Mouse (Mus musculus): ENCODE data around the gene Thrb. TPM values are rescaled to one million over a fixed set of nuclear protein-coding genes. Genes with fewer than 3 reads are reported as not detected.

Gene Thrb
- polyA plus RNA-seq, 1 experiment: 0.05 TPM

- H3K4me3 ChIP-seq: no peak overlapping the region
Measured at GRCm38 (mm10) chr14:17894791-17895190, 234.7 kb downstream of the Thrb start.

GRCm38 (mm10) chr14:17899733-17900413 is 239.8 kb downstream of the Thrb start:
- Histone ChIP-seq H3K36me3 (ENCODE audit: control insufficient read depth, insufficient read depth) (no peaks in the 10 kb centered on the region), H3ac (ENCODE audit: control insufficient read depth, insufficient read length) (no peak overlapping the region), H3K79me2 (ENCODE audit: control insufficient read depth, insufficient read depth) (no peaks in the 10 kb centered on the region), H3K4me3 (no peak overlapping the region), H3K4me2 (ENCODE audit: low read depth) (no peak overlapping the region), H3K27me3 (ENCODE audit: control insufficient read depth, insufficient read depth, insufficient read length) (no peaks in the 10 kb centered on the region)
- no peak for TF ChIP-seq TCF12 (IDR thresholded peaks at IDR 0.05; ENCODE audit: insufficient read depth, poor library complexity, severe bottlenecking)
- no peak for TF ChIP-seq POLR2A (IDR thresholded peaks at IDR 0.05; ENCODE audit: insufficient read length, low read depth)
- TF ChIP-seq TCF3 (IDR thresholded peaks at IDR 0.05; ENCODE audit: insufficient read length, low read depth): no peak
- TF ChIP-seq CEBPB (IDR thresholded peaks at IDR 0.05; ENCODE audit: insufficient read depth, poor library complexity, severe bottlenecking): no peak
- TF ChIP-seq MAX (IDR thresholded peaks at IDR 0.05; ENCODE audit: low read depth): no peak
- no peak for TF ChIP-seq E2F4 (IDR thresholded peaks at IDR 0.05; ENCODE audit: insufficient read depth)
- no peak for TF ChIP-seq POLR2AphosphoS2 (IDR thresholded peaks at IDR 0.05; ENCODE audit: insufficient read length, low read depth)

More at GRCm38 (mm10) chr14:17894791-17895190, 234.7 kb downstream of the Thrb start:
- Histone ChIP-seq H3K36me3 (ENCODE audit: control insufficient read depth, insufficient read depth) (no peaks in the 10 kb centered on the region), H3K79me2 (ENCODE audit: control insufficient read depth, insufficient read depth) (no peaks in the 10 kb centered on the region), H3ac (ENCODE audit: control insufficient read depth, insufficient read length) (no peak overlapping the region), H3K4me2 (ENCODE audit: low read depth) (no peak overlapping the region), H3K27me3 (ENCODE audit: control insufficient read depth, insufficient read depth, insufficient read length) (no peaks in the 10 kb centered on the region)
- TF ChIP-seq REST (IDR thresholded peaks at IDR 0.05; ENCODE audit: insufficient read depth, insufficient read length) (no peak), TCF3 (IDR thresholded peaks at IDR 0.05; ENCODE audit: insufficient read length, low read depth) (no peak), E2F4 (IDR thresholded peaks at IDR 0.05; ENCODE audit: insufficient read depth) (no peak), POLR2A (IDR thresholded peaks at IDR 0.05; ENCODE audit: insufficient read length, low read depth) (no peak), POLR2AphosphoS2 (IDR thresholded peaks at IDR 0.05; ENCODE audit: insufficient read length, low read depth) (no peak), SRF (IDR thresholded peaks at IDR 0.05; ENCODE audit: control insufficient read depth, insufficient read length, low read depth) (no peak), CEBPB (IDR thresholded peaks at IDR 0.05; ENCODE audit: insufficient read depth, poor library complexity, severe bottlenecking) (no peak), TCF12 (IDR thresholded peaks at IDR 0.05; ENCODE audit: insufficient read depth, poor library complexity, severe bottlenecking) (no peak), MAX (IDR thresholded peaks at IDR 0.05; ENCODE audit: low read depth) (no peak), USF1 (IDR thresholded peaks at IDR 0.05; ENCODE audit: low read depth) (no peak), MYOD1 (IDR thresholded peaks at IDR 0.05; ENCODE audit: control insufficient read depth in 1 of 3, insufficient read length in 2 of 3, low read depth in 2 of 3) (no peak)

GRCm38 (mm10) chr14:17900414-17900795 is 240.3 kb downstream of the Thrb start:
- Histone ChIP-seq H3K27me3 (ENCODE audit: control insufficient read depth, insufficient read depth, insufficient read length) (no peaks in the 10 kb centered on the region), H3ac (ENCODE audit: control insufficient read depth, insufficient read length) (no peak overlapping the region), H3K4me2 (ENCODE audit: low read depth) (no peak overlapping the region), H3K79me2 (ENCODE audit: control insufficient read depth, insufficient read depth) (no peaks in the 10 kb centered on the region), H3K36me3 (ENCODE audit: control insufficient read depth, insufficient read depth) (no peaks in the 10 kb centered on the region), H3K4me3 (no peak overlapping the region)
- TF ChIP-seq E2F4 (IDR thresholded peaks at IDR 0.05; ENCODE audit: insufficient read depth): no peak
- TF ChIP-seq TCF12 (IDR thresholded peaks at IDR 0.05; ENCODE audit: insufficient read depth, poor library complexity, severe bottlenecking): no peak
- no peak for TF ChIP-seq MAX (IDR thresholded peaks at IDR 0.05; ENCODE audit: low read depth)
- TF ChIP-seq TCF3 (IDR thresholded peaks at IDR 0.05; ENCODE audit: insufficient read length, low read depth): no peak
- no peak for TF ChIP-seq CEBPB (IDR thresholded peaks at IDR 0.05; ENCODE audit: insufficient read depth, poor library complexity, severe bottlenecking)
- no peak for TF ChIP-seq POLR2A (IDR thresholded peaks at IDR 0.05; ENCODE audit: insufficient read length, low read depth)
- no peak for TF ChIP-seq USF1 (IDR thresholded peaks at IDR 0.05; ENCODE audit: low read depth)
- TF ChIP-seq POLR2AphosphoS2 (IDR thresholded peaks at IDR 0.05; ENCODE audit: insufficient read length, low read depth): no peak
- TF ChIP-seq MYOG (IDR thresholded peaks at IDR 0.05; ENCODE audit: control insufficient read depth in 1 of 3, insufficient read depth in 1 of 3, insufficient read length in 2 of 3, low read depth in 2 of 3): no peak
- TF ChIP-seq SRF (IDR thresholded peaks at IDR 0.05; ENCODE audit: control insufficient read depth, insufficient read length, low read depth): no peak
- TF ChIP-seq MYOD1 (IDR thresholded peaks at IDR 0.05; ENCODE audit: control insufficient read depth in 1 of 3, insufficient read length in 2 of 3, low read depth in 2 of 3): no peak
- no peak for TF ChIP-seq REST (IDR thresholded peaks at IDR 0.05; ENCODE audit: insufficient read depth, insufficient read length)

- no peaks in the 10 kb centered on the region for H3K36me3 ChIP-seq (ENCODE audit: control insufficient read depth, insufficient read depth)
- H3K4me2 ChIP-seq (ENCODE audit: low read depth): no peak overlapping the region
- no peak for TF ChIP-seq CEBPB (IDR thresholded peaks at IDR 0.05; ENCODE audit: insufficient read depth, poor library complexity, severe bottlenecking)
- TF ChIP-seq POLR2A (IDR thresholded peaks at IDR 0.05; ENCODE audit: insufficient read length, low read depth): no peak
- no peak for TF ChIP-seq TCF12 (IDR thresholded peaks at IDR 0.05; ENCODE audit: insufficient read depth, poor library complexity, severe bottlenecking)
- no peak for TF ChIP-seq REST (IDR thresholded peaks at IDR 0.05; ENCODE audit: insufficient read depth, insufficient read length)
- no peak for TF ChIP-seq TCF3 (IDR thresholded peaks at IDR 0.05; ENCODE audit: insufficient read length, low read depth)
- TF ChIP-seq MYOD1 (IDR thresholded peaks at IDR 0.05; ENCODE audit: control insufficient read depth in 1 of 3, insufficient read length in 2 of 3, low read depth in 2 of 3): no peak
- no peak for TF ChIP-seq USF1 (IDR thresholded peaks at IDR 0.05; ENCODE audit: low read depth)
- no peak for TF ChIP-seq SRF (IDR thresholded peaks at IDR 0.05; ENCODE audit: control insufficient read depth, insufficient read length, low read depth)
- H3ac ChIP-seq (ENCODE audit: control insufficient read depth, insufficient read length): no peak overlapping the region
- no peak overlapping the region for H3K4me3 ChIP-seq
- H3K27me3 ChIP-seq (ENCODE audit: control insufficient read depth, insufficient read depth, insufficient read length): no peaks in the 10 kb centered on the region
- no peaks in the 10 kb centered on the region for H3K79me2 ChIP-seq (ENCODE audit: control insufficient read depth, insufficient read depth)
Measured at GRCm38 (mm10) chr14:17902426-17902825, 242.4 kb downstream of the Thrb start.

- Histone ChIP-seq H3K36me3 (ENCODE audit: control insufficient read depth, insufficient read depth) (no peaks in the 10 kb centered on the region), H3K27me3 (ENCODE audit: control insufficient read depth, insufficient read depth, insufficient read length) (no peaks in the 10 kb centered on the region), H3K4me2 (ENCODE audit: low read depth) (no peak overlapping the region), H3K4me3 (no peak overlapping the region), H3K79me2 (ENCODE audit: control insufficient read depth, insufficient read depth) (no peaks in the 10 kb centered on the region), H3ac (ENCODE audit: control insufficient read depth, insufficient read length) (no peak overlapping the region)
- no peak for TF ChIP-seq E2F4 (IDR thresholded peaks at IDR 0.05; ENCODE audit: insufficient read depth)
- no peak for TF ChIP-seq SRF (IDR thresholded peaks at IDR 0.05; ENCODE audit: control insufficient read depth, insufficient read length, low read depth)
- no peak for TF ChIP-seq MAX (IDR thresholded peaks at IDR 0.05; ENCODE audit: low read depth)
- no peak for TF ChIP-seq POLR2AphosphoS2 (IDR thresholded peaks at IDR 0.05; ENCODE audit: insufficient read length, low read depth)
- TF ChIP-seq MYOD1 (IDR thresholded peaks at IDR 0.05; ENCODE audit: control insufficient read depth in 1 of 3, insufficient read length in 2 of 3, low read depth in 2 of 3): no peak
- TF ChIP-seq TCF3 (IDR thresholded peaks at IDR 0.05; ENCODE audit: insufficient read length, low read depth): no peak
Measured at GRCm38 (mm10) chr14:17903121-17903520, 243.1 kb downstream of the Thrb start.
